Mouse (Mus musculus): Measurements from ENCODE around the gene Kif7. TPM values are rescaled to one million over a fixed set of nuclear protein-coding genes. Genes with fewer than 3 reads are reported as not detected.

Gene Kif7
- polyA plus RNA-seq, 1 experiment from 2014 or later = 6.9 TPM

DNA sequence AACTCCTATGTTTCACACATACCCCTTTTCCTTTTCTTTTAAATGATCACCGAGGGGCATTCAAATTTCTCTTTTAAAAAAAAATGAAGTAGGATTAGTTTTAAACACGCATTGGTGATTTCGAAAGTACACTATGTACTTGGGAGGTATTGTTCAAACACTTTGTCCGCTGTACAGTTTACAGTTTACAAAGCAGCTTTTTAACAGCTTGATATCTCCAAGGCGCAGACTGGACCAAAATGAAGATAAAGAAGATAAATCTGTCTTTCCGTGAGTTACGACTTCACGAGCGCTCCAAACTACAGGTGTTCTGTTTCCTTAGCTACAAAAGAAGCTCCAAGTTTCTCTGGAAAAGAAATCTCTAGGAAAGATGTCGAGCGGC, 26.7 kb upstream of the Kif7 start:
- H3K9ac ChIP-seq = peak overlapping the region; percentile 75
- H3K4me3 ChIP-seq = peak overlapping the region; percentile 75
- no peaks in the 10 kb centered on the region for H3K27me3 ChIP-seq
- peaks cover 9% of the 10 kb centered on the region; the same call in 1 of the 2 replicates for H3K4me1 ChIP-seq
- H3K36me3 ChIP-seq = peaks cover 7% of the 10 kb centered on the region
- no peaks in the 10 kb centered on the region for H3K9me3 ChIP-seq
- no peak for ATAC-seq (ENCODE audit: low FRiP score, low read depth)
- H3K4me2 ChIP-seq (replicated peaks) = peak overlapping the region; percentile 95
- 21% methylated on average over 11 of the region's 11 CpGs for WGBS
- H3K27ac ChIP-seq = no peak overlapping the region

- H3K4me1 ChIP-seq = peaks cover 9% of the 10 kb centered on the region; the same call in 1 of the 2 replicates
- H3K36me3 ChIP-seq = peaks cover 18% of the 10 kb centered on the region
- 82% methylated on average over 4 of the region's 4 CpGs for WGBS
- no peak overlapping the region for H3K4me2 ChIP-seq (replicated peaks)
- H3K9me3 ChIP-seq = no peaks in the 10 kb centered on the region
- no peak overlapping the region for H3K4me3 ChIP-seq
- no peaks in the 10 kb centered on the region for H3K27me3 ChIP-seq
- ATAC-seq (ENCODE audit: low FRiP score, low read depth) = no peak
- H3K9ac ChIP-seq = no peak overlapping the region
- H3K27ac ChIP-seq = no peak overlapping the region
These were observed 24.8 kb upstream of the Kif7 start for GRCm38 (mm10) chr7:79740279-79740678.

DNA sequence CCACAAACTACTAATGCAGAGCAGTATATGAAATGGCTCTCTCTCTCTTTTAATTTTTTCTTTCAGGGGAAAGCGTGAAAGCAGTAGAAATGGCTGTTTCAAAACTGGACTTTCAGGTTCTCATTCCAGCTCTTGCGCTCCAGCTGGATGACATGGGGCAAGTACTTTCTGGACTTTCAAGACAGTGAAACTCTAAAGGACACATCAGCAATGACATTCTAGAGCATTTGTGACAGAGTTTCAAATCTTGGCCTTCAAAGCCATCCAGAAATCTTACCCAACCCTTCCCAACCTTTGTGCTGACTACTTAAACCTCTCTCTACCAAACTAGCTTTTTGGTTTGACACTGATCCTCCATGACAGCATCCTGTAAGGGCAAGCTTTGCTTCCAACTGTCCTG, 23.4 kb upstream of the Kif7 start:
- Histone ChIP-seq H3K9me3 (no peaks in the 10 kb centered on the region), H3K4me1 (peaks cover 9% of the 10 kb centered on the region; the same call in 1 of the 2 replicates), H3K27ac (no peak overlapping the region), H3K4me3 (no peak overlapping the region), H3K36me3 (peaks cover 22% of the 10 kb centered on the region), H3K9ac (no peak overlapping the region), H3K4me2 (replicated peaks) (no peak overlapping the region), H3K27me3 (no peaks in the 10 kb centered on the region)
- no peak for ATAC-seq (ENCODE audit: low FRiP score, low read depth)
- WGBS = 89% methylated on average over 2 of the region's 2 CpGs

DNA sequence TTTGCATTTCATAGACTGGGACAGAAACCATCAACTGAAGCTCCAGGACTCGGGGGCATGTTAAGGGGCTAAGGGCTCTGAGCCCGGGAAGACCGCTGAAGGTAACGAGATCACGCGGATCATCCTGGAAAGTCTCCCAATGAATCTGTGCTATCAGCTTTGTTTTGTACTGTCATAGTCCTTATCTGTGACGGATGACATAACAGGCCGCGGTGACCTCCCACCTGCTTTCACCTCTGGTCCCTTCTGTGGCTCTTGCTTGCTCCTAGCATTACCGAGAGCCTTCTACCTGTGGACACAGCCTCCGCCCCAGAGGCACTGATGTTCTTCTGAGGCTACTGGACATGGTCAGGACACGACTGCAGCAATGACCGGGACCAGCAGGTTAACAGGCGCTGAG, 21.0 kb upstream of the Kif7 start:
- Histone ChIP-seq H3K9me3 (no peaks in the 10 kb centered on the region), H3K4me3 (no peak overlapping the region), H3K27ac (no peak overlapping the region), H3K4me2 (replicated peaks) (no peak overlapping the region), H3K36me3 (peaks cover 22% of the 10 kb centered on the region), H3K9ac (no peak overlapping the region), H3K27me3 (no peaks in the 10 kb centered on the region), H3K4me1 (no peaks in the 10 kb centered on the region)
- no peak for ATAC-seq (ENCODE audit: low FRiP score, low read depth)
- 95% methylated on average over 14 of the region's 14 CpGs for WGBS

DNA sequence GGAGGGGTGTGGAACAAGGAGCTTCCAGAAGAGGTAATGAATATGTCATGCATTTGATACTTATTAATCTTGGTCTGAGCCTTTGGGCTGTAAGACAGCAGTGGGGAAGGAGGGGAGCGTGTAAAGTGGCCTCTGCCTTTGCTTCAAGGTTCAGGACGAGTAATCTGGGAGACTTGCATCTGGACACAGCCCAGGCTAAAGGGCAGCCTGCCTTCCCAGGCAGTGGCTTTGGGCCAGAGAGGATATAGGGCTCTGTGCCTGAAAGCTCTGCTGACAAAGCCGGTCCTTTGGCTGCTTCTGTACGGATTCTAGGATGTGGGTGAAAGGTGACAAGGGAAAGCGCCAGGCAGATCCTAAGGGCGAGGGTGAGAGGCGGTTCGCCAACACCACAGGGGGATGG, 19.0 kb upstream of the Kif7 start:
- Histone ChIP-seq H3K4me3 (no peak overlapping the region), H3K9ac (no peak overlapping the region), H3K27ac (no peak overlapping the region), H3K4me2 (replicated peaks) (no peak overlapping the region), H3K9me3 (no peaks in the 10 kb centered on the region), H3K36me3 (peaks cover 22% of the 10 kb centered on the region), H3K4me1 (no peaks in the 10 kb centered on the region), H3K27me3 (peaks cover 7% of the 10 kb centered on the region; the same call in 1 of the 2 replicates)
- WGBS = 79% methylated on average over 8 of the region's 8 CpGs
- no peak for ATAC-seq (ENCODE audit: low FRiP score, low read depth)

GRCm38 (mm10) chr7:79732622-79733021, 17.1 kb upstream of the Kif7 start, which contains the start of gene Plin1:
Plin1 (minus strand) TSS chr7:79732903.
- 60% methylated on average over 4 of the region's 4 CpGs for WGBS

DNA sequence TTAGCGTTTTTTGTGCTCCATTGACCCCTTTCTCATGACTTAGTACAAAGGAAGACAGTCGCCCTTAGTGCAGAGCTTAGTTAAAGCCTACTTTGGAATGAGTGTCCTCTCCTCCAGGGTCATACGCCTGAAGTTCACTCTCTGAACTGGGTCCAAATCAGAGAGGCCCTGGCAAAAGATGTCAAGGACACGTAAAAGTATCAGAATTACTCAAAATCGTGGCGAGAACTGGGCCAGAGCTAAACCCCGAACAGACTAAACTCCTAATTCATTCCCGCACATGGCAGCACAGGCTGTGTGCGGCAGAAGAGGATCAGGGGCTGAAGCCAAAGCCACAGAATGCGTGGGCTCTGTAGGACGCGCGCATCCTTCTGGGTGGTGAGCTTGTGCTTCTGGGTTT, 15.9 kb upstream of the Kif7 start:
- WGBS = 83% methylated on average over 13 of the region's 13 CpGs
- no peaks in the 10 kb centered on the region for H3K4me1 ChIP-seq
- no peak overlapping the region for H3K27ac ChIP-seq
- H3K9me3 ChIP-seq = no peaks in the 10 kb centered on the region
- ATAC-seq (ENCODE audit: low FRiP score, low read depth) = no peak
- H3K4me2 ChIP-seq (replicated peaks) = no peak overlapping the region
- H3K36me3 ChIP-seq = peaks cover 8% of the 10 kb centered on the region
- H3K27me3 ChIP-seq = peaks cover 9% of the 10 kb centered on the region; the same call in 1 of the 2 replicates
- no peak overlapping the region for H3K4me3 ChIP-seq
- no peak overlapping the region for H3K9ac ChIP-seq

More at GRCm38 (mm10) chr7:79732622-79733021, 17.1 kb upstream of the Kif7 start, which contains the start of gene Plin1:
- no peak for ATAC-seq (ENCODE audit: low FRiP score, low read depth)
- no peak within 1 kb of the TSS for H3K27ac ChIP-seq
- peaks cover 9% of the 10 kb centered on the region; the same call in 1 of the 2 replicates for H3K27me3 ChIP-seq
- no peak within 1 kb of the TSS for H3K9ac ChIP-seq
- no peaks in the 10 kb centered on the region for H3K9me3 ChIP-seq
- H3K36me3 ChIP-seq = peaks cover 18% of the 10 kb centered on the region
- H3K4me2 ChIP-seq (replicated peaks) = no peak within 1 kb of the TSS
- H3K4me3 ChIP-seq = no peak within 1 kb of the TSS
- H3K4me1 ChIP-seq = no peaks in the 10 kb centered on the region

DNA sequence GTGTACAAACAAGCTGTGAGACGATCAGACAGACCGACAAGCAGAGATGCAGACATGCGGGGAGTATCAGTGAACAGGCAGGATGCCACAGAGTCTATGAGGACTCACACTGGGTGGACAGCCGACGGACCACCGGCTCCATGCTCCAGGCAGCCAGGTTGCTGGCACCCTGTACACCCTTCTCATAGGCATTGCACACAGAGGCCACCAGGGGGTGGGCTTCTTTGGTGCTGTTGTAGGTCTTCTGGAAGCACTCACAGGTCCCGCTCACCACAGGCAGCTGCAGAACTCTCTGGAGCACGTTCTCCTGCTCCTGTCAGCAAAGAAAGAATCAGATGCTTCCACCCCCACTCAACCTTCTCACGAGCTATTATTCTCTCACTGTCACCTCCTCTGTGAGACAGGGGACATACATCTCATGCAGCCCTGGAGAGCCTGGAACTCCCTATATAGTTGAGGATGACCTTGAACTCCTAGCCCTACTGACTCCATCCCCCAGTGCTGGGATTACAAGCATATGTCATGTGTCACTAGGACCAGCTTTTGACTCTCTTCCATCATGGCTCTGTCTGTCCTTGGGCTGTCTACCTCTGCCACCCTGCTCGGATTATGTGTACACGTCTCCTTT, 14.3 kb upstream of the Kif7 start:
- Histone ChIP-seq H3K4me2 (replicated peaks) (no peak overlapping the region), H3K36me3 (0 out of 2 replicates have a peak, but pooled peaks cover 2% of the 10 kb centered on the region), H3K4me3 (no peak overlapping the region), H3K9me3 (no peaks in the 10 kb centered on the region), H3K4me1 (no peaks in the 10 kb centered on the region), H3K9ac (no peak overlapping the region), H3K27me3 (peaks cover 9% of the 10 kb centered on the region; the same call in 1 of the 2 replicates), H3K27ac (no peak overlapping the region)
- peak; percentile 29; the same call in 1 of the 2 replicates for ATAC-seq (ENCODE audit: low FRiP score, low read depth)
- 61% methylated on average over 11 of the region's 11 CpGs for WGBS

- no peak overlapping the region for H3K9ac ChIP-seq
- no peaks in the 10 kb centered on the region for H3K36me3 ChIP-seq
- 8% methylated on average over 8 of the region's 8 CpGs for WGBS
- H3K27ac ChIP-seq = no peak overlapping the region
- ATAC-seq (ENCODE audit: low FRiP score, low read depth) = peak; percentile 30
- H3K9me3 ChIP-seq = no peaks in the 10 kb centered on the region
- no peak overlapping the region for H3K4me3 ChIP-seq
- H3K4me1 ChIP-seq = no peaks in the 10 kb centered on the region
- H3K4me2 ChIP-seq (replicated peaks) = no peak overlapping the region
- H3K27me3 ChIP-seq = peaks cover 9% of the 10 kb centered on the region; the same call in 1 of the 2 replicates
These were observed 13.6 kb upstream of the Kif7 start for GRCm38 (mm10) chr7:79729169-79729568.

DNA sequence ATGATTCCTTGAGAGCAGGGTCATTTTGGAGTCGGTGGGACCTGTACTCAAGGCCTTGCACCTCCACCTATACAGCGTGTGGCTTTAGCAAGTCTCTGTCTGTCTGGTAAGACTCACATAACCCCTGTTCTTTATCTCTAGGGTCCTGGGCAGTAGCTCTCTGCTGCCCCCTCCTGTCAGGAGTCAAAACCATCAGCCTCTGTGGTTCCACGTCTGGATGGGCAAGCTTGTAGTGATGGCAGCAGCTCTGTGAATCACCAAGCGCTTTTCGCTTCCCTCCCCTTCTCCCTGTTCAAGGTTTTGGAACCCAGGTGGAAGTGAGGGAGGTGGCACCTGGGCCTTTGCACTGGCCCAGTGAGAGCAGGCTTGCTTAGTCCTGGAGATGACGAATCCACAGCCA, 12.7 kb upstream of the Kif7 start:
- Histone ChIP-seq H3K4me3 (no peak overlapping the region), H3K27ac (no peak overlapping the region), H3K36me3 (no peaks in the 10 kb centered on the region), H3K9ac (no peak overlapping the region), H3K9me3 (no peaks in the 10 kb centered on the region), H3K4me1 (no peaks in the 10 kb centered on the region), H3K4me2 (replicated peaks) (no peak overlapping the region), H3K27me3 (peaks cover 11% of the 10 kb centered on the region)
- 32% methylated on average over 6 of the region's 6 CpGs for WGBS
- ATAC-seq (ENCODE audit: low FRiP score, low read depth) = no peak

DNA sequence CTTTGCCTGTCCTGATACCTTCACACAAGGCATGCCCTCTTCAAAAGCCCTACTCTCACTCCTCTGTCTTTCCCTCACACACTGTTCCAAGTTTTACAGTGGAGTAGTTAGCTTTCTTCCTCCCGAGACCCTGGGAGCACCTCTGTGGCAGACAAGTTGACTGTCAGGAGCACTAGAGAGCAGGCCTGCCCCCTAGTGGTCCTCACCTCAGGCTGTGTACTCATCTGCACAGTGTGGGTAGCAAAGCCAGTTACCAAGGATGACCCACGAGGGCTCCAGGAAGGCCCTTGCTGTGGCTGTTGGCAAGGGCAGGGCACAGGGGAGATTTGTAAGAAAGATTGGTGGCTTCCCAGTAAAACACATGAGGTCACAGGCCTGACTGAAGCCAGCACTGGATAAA, 11.6 kb upstream of the Kif7 start:
- ATAC-seq (ENCODE audit: low FRiP score, low read depth) = 0 out of 2 replicates have a peak, but pooled peaks have one; percentile 21
- H3K27ac ChIP-seq = no peak overlapping the region
- no peaks in the 10 kb centered on the region for H3K36me3 ChIP-seq
- no peak overlapping the region for H3K4me2 ChIP-seq (replicated peaks)
- no peak overlapping the region for H3K9ac ChIP-seq
- 20% methylated on average over 2 of the region's 2 CpGs for WGBS
- no peaks in the 10 kb centered on the region for H3K4me1 ChIP-seq
- no peak overlapping the region for H3K4me3 ChIP-seq
- H3K9me3 ChIP-seq = no peaks in the 10 kb centered on the region
- peaks cover 23% of the 10 kb centered on the region for H3K27me3 ChIP-seq

GRCm38 (mm10) chr7:79721386-79721977, 6.0 kb upstream of the Kif7 start:
- Histone ChIP-seq H3K4me2 (replicated peaks) (peak overlapping the region; percentile 84), H3K9me3 (no peaks in the 10 kb centered on the region), H3K27me3 (peaks cover 27% of the 10 kb centered on the region), H3K4me1 (no peaks in the 10 kb centered on the region), H3K4me3 (peak overlapping the region; percentile 67), H3K9ac (peak overlapping the region; percentile 83), H3K27ac (no peak overlapping the region; the same call in 1 of the 2 replicates), H3K36me3 (no peaks in the 10 kb centered on the region)
- peak; percentile 80 for ATAC-seq (ENCODE audit: low FRiP score, low read depth)
- WGBS = under 1% methylated on average over 48 of the region's 48 CpGs
